Mouse (Mus musculus) kidney, adult 2 months (tissue): Measurements from ENCODE around the gene Plek. TPM values are rescaled to one million over a fixed set of nuclear protein-coding genes. Genes with fewer than 3 reads are reported as not detected.
A peak's percentile ranks its signal among the peaks of the same experiment; 100 is the strongest.

Source experiments
- DNase-seq: peaks from one replicate; pipeline ENCODE4 v3.0.0; 2021
- H3K27ac ChIP-seq: fragments of 200-500 bp; 2 replicates; pipeline ENCODE4 v1.5.1; 2012; ENCODE audit warnings: low read depth, low read length, control low read depth, inconsistent platforms; ENCODE audit not compliant: insufficient read depth
- H3K27me3 ChIP-seq: fragments of 200-500 bp; replicated peaks from 2 replicates; pipeline ENCODE4 v1.6.1; 2012; ENCODE audit warnings: mild to moderate bottlenecking, moderate library complexity, low read length, inconsistent platforms; ENCODE audit not compliant: control insufficient read depth, insufficient read depth
- H3K36me3 ChIP-seq: fragments of 200-500 bp; 2 replicates; pipeline ENCODE4 v1.6.1; 2012; ENCODE audit warnings: mild to moderate bottlenecking, moderate library complexity, low read length, inconsistent platforms; ENCODE audit not compliant: control insufficient read depth, insufficient read depth
- H3K4me1 ChIP-seq: fragments of 200-500 bp; 2 replicates; pipeline ENCODE4 v1.6.1; 2011; ENCODE audit warnings: low read length; ENCODE audit not compliant: control insufficient read depth, insufficient read depth
- H3K4me3 ChIP-seq: fragments of 200-500 bp; 2 replicates; pipeline ENCODE4 v1.5.1; 2011; ENCODE audit warnings: mild to moderate bottlenecking, low read depth, low read length, control low read depth; ENCODE audit not compliant: insufficient read depth
- CTCF ChIP-seq: fragments of 200-500 bp; conservative IDR thresholded peaks from 2 replicates; pipeline ENCODE4 v1.5.1; 2011; ENCODE audit warnings: low read depth, mild to moderate bottlenecking, control low read depth, low read length, moderate library complexity, mixed read lengths; ENCODE audit not compliant: insufficient read depth, insufficient read length
- POLR2A ChIP-seq: fragments of 200-500 bp; IDR thresholded peaks from one replicate; pipeline ENCODE4 v1.6.1; 2011; ENCODE audit warnings: low read depth, low read length, control low read depth
- WGBS: fragments of 180-500 bp; shearing (Covaris S2); methylation state at CpG from one replicate; pipeline ENCODE4 v1.1.7; 2018; 5-methylcytosine and 5-hydroxymethylcytosine counted together
- polyA plus RNA-seq: library from polyadenylated mRNA; depleted of rRNA; stranded (reverse); fragments of >200 nt; gene quantifications from 2 replicates; pipeline ENCODE4 v1.2.3, GENCODE M21; 2012

Plek gene
- polyA plus RNA-seq, 1 experiment, result 1.4 TPM

- TF ChIP-seq CTCF, result no peak
- no peak for TF ChIP-seq POLR2A
- Histone ChIP-seq H3K27me3 (no peaks in the 10 kb centered on the region; the same call in 1 of the 2 replicates), H3K4me1 (no peaks in the 10 kb centered on the region), H3K27ac (no peak overlapping the region), H3K4me3 (peak overlapping the region; percentile 49), H3K36me3 (no peaks in the 10 kb centered on the region)
- no peak for DNase-seq
- 11% methylated on average over 6 of the region's 6 CpGs for WGBS
Measured at GRCm38 (mm10) chr11:17052476-17053049, 382 bp upstream of the Plek start.

GRCm38 (mm10) chr11:17045806-17046205, 6.4 kb downstream of the Plek start:
- Histone ChIP-seq H3K27ac (no peak overlapping the region), H3K4me1 (no peaks in the 10 kb centered on the region), H3K4me3 (no peak overlapping the region), H3K36me3 (no peaks in the 10 kb centered on the region), H3K27me3 (no peaks in the 10 kb centered on the region; the same call in 1 of the 2 replicates)
- WGBS, result 95% methylated on average over 2 of the region's 2 CpGs
- DNase-seq, result no peak
- TF ChIP-seq POLR2A, result no peak
- no peak for TF ChIP-seq CTCF

- H3K27me3 ChIP-seq, result no peaks in the 10 kb centered on the region
- H3K36me3 ChIP-seq, result no peaks in the 10 kb centered on the region
- TF ChIP-seq CTCF (no peak), POLR2A (no peak)
- no peak overlapping the region for H3K27ac ChIP-seq
- no peaks in the 10 kb centered on the region for H3K4me1 ChIP-seq
- no peak overlapping the region for H3K4me3 ChIP-seq
- no peak for DNase-seq
- 84% methylated on average over 3 of the region's 3 CpGs for WGBS
Measured at GRCm38 (mm10) chr11:17023984-17024383, 28.2 kb downstream of the Plek start.

GRCm38 (mm10) chr11:17023206-17023605, 29.0 kb downstream of the Plek start:
- Histone ChIP-seq H3K27me3 (no peaks in the 10 kb centered on the region), H3K27ac (no peak overlapping the region), H3K4me3 (no peak overlapping the region), H3K4me1 (no peaks in the 10 kb centered on the region), H3K36me3 (no peaks in the 10 kb centered on the region)
- WGBS, result 73% methylated on average over 6 of the region's 6 CpGs
- DNase-seq, result no peak
- TF ChIP-seq POLR2A (no peak), CTCF (no peak)

- TF ChIP-seq CTCF (peak; percentile 17; the same call in 1 of the 2 replicates), POLR2A (no peak)
- 94% methylated on average over 7 of the region's 7 CpGs for WGBS
- Histone ChIP-seq H3K4me1 (no peaks in the 10 kb centered on the region), H3K4me3 (no peak overlapping the region), H3K27me3 (no peaks in the 10 kb centered on the region), H3K36me3 (no peaks in the 10 kb centered on the region), H3K27ac (no peak overlapping the region)
- no peak for DNase-seq
Measured at GRCm38 (mm10) chr11:17019328-17019727, 32.9 kb downstream of the Plek start.

GRCm38 (mm10) chr11:17012948-17013347, 39.2 kb downstream of the Plek start:
- no peaks in the 10 kb centered on the region for H3K4me1 ChIP-seq
- H3K27me3 ChIP-seq, result no peaks in the 10 kb centered on the region
- no peaks in the 10 kb centered on the region for H3K36me3 ChIP-seq
- DNase-seq, result no peak
- TF ChIP-seq CTCF (no peak), POLR2A (no peak)
- H3K4me3 ChIP-seq, result no peak overlapping the region
- no peak overlapping the region for H3K27ac ChIP-seq

- 72% methylated on average over 7 of the region's 7 CpGs for WGBS
Measured at GRCm38 (mm10) chr11:17008498-17008941, 43.7 kb downstream of the Plek start.

More at GRCm38 (mm10) chr11:17008498-17008941, 43.7 kb downstream of the Plek start:
- TF ChIP-seq CTCF (no peak), POLR2A (no peak)
- no peak for DNase-seq
- no peak overlapping the region for H3K4me3 ChIP-seq
- no peaks in the 10 kb centered on the region for H3K36me3 ChIP-seq
- no peaks in the 10 kb centered on the region for H3K27me3 ChIP-seq
- H3K4me1 ChIP-seq, result no peaks in the 10 kb centered on the region
- no peak overlapping the region; the same call in 1 of the 2 replicates for H3K27ac ChIP-seq
